Mouse (Mus musculus): ENCODE data around the gene 5730522E02Rik. TPM values are rescaled to one million over a fixed set of nuclear protein-coding genes. Genes with fewer than 3 reads are reported as not detected.

Gene 5730522E02Rik
- polyA plus RNA-seq, 1 experiment from 2014 or later = 0.45 TPM

- Histone ChIP-seq H3K27me3 (replicated peaks) (no peaks in the 10 kb centered on the region), H3K4me1 (no peaks in the 10 kb centered on the region), H3K36me3 (no peaks in the 10 kb centered on the region), H3K4me3 (no peak overlapping the region), H3K9ac (no peak overlapping the region), H3K9me3 (replicated peaks) (no peaks in the 10 kb centered on the region), H3K4me2 (no peak overlapping the region), H3K27ac (no peak overlapping the region)
- 70% methylated on average over 5 of the region's 5 CpGs for WGBS (ENCODE audit: insufficient replicate concordance)
- no peak for ATAC-seq
Measured at GRCm38 (mm10) chr11:25941504-25941903, 269.1 kb downstream of the 5730522E02Rik start.

- Histone ChIP-seq H3K9me3 (replicated peaks) (no peaks in the 10 kb centered on the region), H3K27me3 (replicated peaks) (no peaks in the 10 kb centered on the region), H3K4me2 (no peak overlapping the region), H3K4me1 (no peaks in the 10 kb centered on the region), H3K4me3 (no peak overlapping the region), H3K9ac (no peak overlapping the region), H3K27ac (no peak overlapping the region), H3K36me3 (no peaks in the 10 kb centered on the region)
- no peak for ATAC-seq
- WGBS (ENCODE audit: insufficient replicate concordance) = 55% methylated on average over 4 of the region's 4 CpGs
Measured at GRCm38 (mm10) chr11:25940716-25941294, 269.8 kb downstream of the 5730522E02Rik start.

- no peak overlapping the region for H3K4me2 ChIP-seq
- no peak overlapping the region for H3K9ac ChIP-seq
- H3K27me3 ChIP-seq (replicated peaks) = no peaks in the 10 kb centered on the region
- H3K9me3 ChIP-seq (replicated peaks) = no peaks in the 10 kb centered on the region
- H3K27ac ChIP-seq = no peak overlapping the region
- no peak overlapping the region for H3K4me3 ChIP-seq
- H3K36me3 ChIP-seq = no peaks in the 10 kb centered on the region
- ATAC-seq = no peak
- WGBS (ENCODE audit: insufficient replicate concordance) = 72% methylated on average over 2 of the region's 2 CpGs
- H3K4me1 ChIP-seq = no peaks in the 10 kb centered on the region
Measured at GRCm38 (mm10) chr11:25926267-25926666, 284.3 kb downstream of the 5730522E02Rik start.

GRCm38 (mm10) chr11:25902321-25902720, 308.2 kb downstream of the 5730522E02Rik start:
- H3K4me3 ChIP-seq = no peak overlapping the region
- no peaks in the 10 kb centered on the region for H3K27me3 ChIP-seq (replicated peaks)
- no peak for ATAC-seq
- no peaks in the 10 kb centered on the region for H3K36me3 ChIP-seq
- no peak overlapping the region for H3K4me2 ChIP-seq
- 62% methylated on average over 2 of the region's 2 CpGs for WGBS (ENCODE audit: insufficient replicate concordance)
- no peak overlapping the region for H3K9ac ChIP-seq
- H3K27ac ChIP-seq = no peak overlapping the region
- H3K4me1 ChIP-seq = no peaks in the 10 kb centered on the region
- no peaks in the 10 kb centered on the region for H3K9me3 ChIP-seq (replicated peaks)

- ATAC-seq = no peak
- Histone ChIP-seq H3K36me3 (no peaks in the 10 kb centered on the region), H3K9me3 (replicated peaks) (no peaks in the 10 kb centered on the region), H3K9ac (no peak overlapping the region), H3K27me3 (replicated peaks) (no peaks in the 10 kb centered on the region), H3K4me2 (no peak overlapping the region), H3K4me3 (no peak overlapping the region), H3K27ac (no peak overlapping the region), H3K4me1 (no peaks in the 10 kb centered on the region)
- 66% methylated on average over 2 of the region's 2 CpGs for WGBS (ENCODE audit: insufficient replicate concordance)
Measured at GRCm38 (mm10) chr11:25901666-25902065, 308.9 kb downstream of the 5730522E02Rik start.

- no peak overlapping the region for H3K27ac ChIP-seq
- H3K4me1 ChIP-seq = no peaks in the 10 kb centered on the region
- 64% methylated on average over 3 of the region's 3 CpGs for WGBS (ENCODE audit: insufficient replicate concordance)
- no peaks in the 10 kb centered on the region for H3K27me3 ChIP-seq (replicated peaks)
- no peak for ATAC-seq
- H3K4me3 ChIP-seq = no peak overlapping the region
- no peak overlapping the region for H3K9ac ChIP-seq
- no peaks in the 10 kb centered on the region for H3K36me3 ChIP-seq
- no peaks in the 10 kb centered on the region for H3K9me3 ChIP-seq (replicated peaks)
- H3K4me2 ChIP-seq = no peak overlapping the region
Measured at GRCm38 (mm10) chr11:25893906-25894305, 316.7 kb downstream of the 5730522E02Rik start.

- Histone ChIP-seq H3K9ac (no peak overlapping the region), H3K4me1 (no peaks in the 10 kb centered on the region)
- ATAC-seq = no peak
Measured at GRCm38 (mm10) chr11:25872983-25873382, 337.6 kb downstream of the 5730522E02Rik start.

GRCm38 (mm10) chr11:25872317-25872716, 338.2 kb downstream of the 5730522E02Rik start:
- Histone ChIP-seq H3K27ac (no peak overlapping the region), H3K4me3 (no peak overlapping the region), H3K9ac (no peak overlapping the region), H3K4me2 (no peak overlapping the region), H3K36me3 (no peaks in the 10 kb centered on the region), H3K27me3 (replicated peaks) (no peaks in the 10 kb centered on the region), H3K4me1 (no peaks in the 10 kb centered on the region), H3K9me3 (replicated peaks) (no peaks in the 10 kb centered on the region)
- ATAC-seq = no peak
- 33% methylated on average over 4 of the region's 4 CpGs for WGBS (ENCODE audit: insufficient replicate concordance)

More at GRCm38 (mm10) chr11:25872983-25873382, 337.6 kb downstream of the 5730522E02Rik start:
- Histone ChIP-seq H3K4me3 (no peak overlapping the region), H3K4me2 (no peak overlapping the region), H3K27me3 (replicated peaks) (no peaks in the 10 kb centered on the region), H3K9me3 (replicated peaks) (no peaks in the 10 kb centered on the region), H3K36me3 (no peaks in the 10 kb centered on the region), H3K27ac (no peak overlapping the region)

- Histone ChIP-seq H3K4me2 (no peak overlapping the region), H3K4me3 (no peak overlapping the region), H3K27ac (no peak overlapping the region), H3K36me3 (no peaks in the 10 kb centered on the region), H3K9me3 (replicated peaks) (no peaks in the 10 kb centered on the region), H3K27me3 (replicated peaks) (no peaks in the 10 kb centered on the region), H3K4me1 (no peaks in the 10 kb centered on the region), H3K9ac (no peak overlapping the region)
- ATAC-seq = no peak
- WGBS (ENCODE audit: insufficient replicate concordance) = 60% methylated on average over 2 of the region's 2 CpGs
Measured at GRCm38 (mm10) chr11:25866292-25866691, 344.3 kb downstream of the 5730522E02Rik start.

GRCm38 (mm10) chr11:25862686-25863085, 347.9 kb downstream of the 5730522E02Rik start:
- no peak for ATAC-seq
- Histone ChIP-seq H3K36me3 (no peaks in the 10 kb centered on the region), H3K27ac (no peak overlapping the region), H3K4me1 (no peaks in the 10 kb centered on the region), H3K9ac (no peak overlapping the region), H3K9me3 (replicated peaks) (no peaks in the 10 kb centered on the region), H3K4me2 (peak overlapping the region; percentile 31; the same call in 1 of the 2 replicates), H3K4me3 (no peak overlapping the region), H3K27me3 (replicated peaks) (no peaks in the 10 kb centered on the region)
- 17% methylated on average over 9 of the region's 9 CpGs for WGBS (ENCODE audit: insufficient replicate concordance)

- Histone ChIP-seq H3K4me1 (no peaks in the 10 kb centered on the region), H3K4me3 (no peak overlapping the region), H3K27me3 (replicated peaks) (no peaks in the 10 kb centered on the region), H3K4me2 (no peak overlapping the region), H3K36me3 (no peaks in the 10 kb centered on the region), H3K9ac (no peak overlapping the region), H3K9me3 (replicated peaks) (no peaks in the 10 kb centered on the region), H3K27ac (no peak overlapping the region)
- ATAC-seq = no peak
- 56% methylated on average over 16 of the region's 16 CpGs for WGBS (ENCODE audit: insufficient replicate concordance)
Measured at GRCm38 (mm10) chr11:25856629-25857568, 353.7 kb downstream of the 5730522E02Rik start.

GRCm38 (mm10) chr11:25855794-25856193, 354.8 kb downstream of the 5730522E02Rik start:
- no peaks in the 10 kb centered on the region for H3K9me3 ChIP-seq (replicated peaks)
- 76% methylated on average over 9 of the region's 9 CpGs for WGBS (ENCODE audit: insufficient replicate concordance)
- no peaks in the 10 kb centered on the region for H3K27me3 ChIP-seq (replicated peaks)
- no peak overlapping the region for H3K27ac ChIP-seq
- H3K4me1 ChIP-seq = no peaks in the 10 kb centered on the region
- H3K9ac ChIP-seq = no peak overlapping the region
- H3K4me3 ChIP-seq = no peak overlapping the region
- no peaks in the 10 kb centered on the region for H3K36me3 ChIP-seq
- ATAC-seq = no peak
- no peak overlapping the region for H3K4me2 ChIP-seq

Data from liver, embryonic 12.5 days (tissue).